Mouse (Mus musculus): ENCODE results near the gene Iqca.

Iqca gene

GRCm38 (mm10) chr1:90132402-90132801, 20.8 kb downstream of the Iqca start:
- in situ Hi-C loops (cut with MboI, MseI), result no loop called here

- in situ Hi-C loops (cut with MboI, MseI), result no loop called here
These were observed 21.2 kb downstream of the Iqca start for GRCm38 (mm10) chr1:90131982-90132381.

GRCm38 (mm10) chr1:90124561-90124960, 28.6 kb downstream of the Iqca start:
- in situ Hi-C loops (cut with MboI, MseI), result no loop called here

- in situ Hi-C loops (cut with MboI, MseI), result no loop called here
These were observed 32.5 kb downstream of the Iqca start for GRCm38 (mm10) chr1:90120706-90121105.

- in situ Hi-C loops (cut with MboI, MseI), result no loop called here
These were observed 34.0 kb downstream of the Iqca start for GRCm38 (mm10) chr1:90119214-90119613.

GRCm38 (mm10) chr1:90117207-90117606, 36.0 kb downstream of the Iqca start:
- in situ Hi-C loops (cut with MboI, MseI), result no loop called here

- in situ Hi-C loops (cut with MboI, MseI), result no loop called here
These were observed 38.6 kb downstream of the Iqca start for GRCm38 (mm10) chr1:90114586-90114985.

- in situ Hi-C loops (cut with MboI, MseI), result no loop called here
These were observed 39.5 kb downstream of the Iqca start for GRCm38 (mm10) chr1:90113655-90114244.

GRCm38 (mm10) chr1:90112669-90113068, 40.5 kb downstream of the Iqca start:
- in situ Hi-C loops (cut with MboI, MseI), result no loop called here

GRCm38 (mm10) chr1:90111198-90111839, 41.9 kb downstream of the Iqca start:
- in situ Hi-C loops (cut with MboI, MseI), result no loop called here

GRCm38 (mm10) chr1:90103896-90104487, 49.2 kb downstream of the Iqca start:
- in situ Hi-C loops (cut with MboI, MseI), result no loop called here

- in situ Hi-C loops (cut with MboI, MseI), result no loop called here
These were observed 52.6 kb downstream of the Iqca start for GRCm38 (mm10) chr1:90100360-90101232.

- in situ Hi-C loops (cut with MboI, MseI), result no loop called here
These were observed 60.2 kb downstream of the Iqca start for GRCm38 (mm10) chr1:90092816-90093493.

GRCm38 (mm10) chr1:90088192-90088990, 64.8 kb downstream of the Iqca start:
- in situ Hi-C loops (cut with MboI, MseI), result no loop called here

GRCm38 (mm10) chr1:90086461-90086860, 66.7 kb downstream of the Iqca start:
- in situ Hi-C loops (cut with MboI, MseI), result no loop called here

- in situ Hi-C loops (cut with MboI, MseI), result no loop called here
These were observed 67.6 kb downstream of the Iqca start for GRCm38 (mm10) chr1:90085526-90086157.

GRCm38 (mm10) chr1:90076291-90076690, 76.9 kb downstream of the Iqca start:
- in situ Hi-C loops (cut with MboI, MseI), result no loop called here

GRCm38 (mm10) chr1:90074779-90075178, 78.4 kb downstream of the Iqca start:
- in situ Hi-C loops (cut with MboI, MseI), result no loop called here

GRCm38 (mm10) chr1:90071812-90072580, 81.2 kb downstream of the Iqca start:
- in situ Hi-C loops (cut with MboI, MseI), result no loop called here
